Mouse (Mus musculus): ENCODE data around the gene Grik5. TPM values are rescaled to one million over a fixed set of nuclear protein-coding genes. Genes with fewer than 3 reads are reported as not detected.

The Grik5 gene
- polyA plus RNA-seq, 2 experiments, result 11.8 to 84.9 TPM

GRCm38 (mm10) chr7:25079496-25080026 lies 7.4 kb upstream of the Grik5 start:
- H3K4me3 ChIP-seq (replicated peaks; ENCODE audit: low read length), result no peak overlapping the region
- H3K27me3 ChIP-seq (ENCODE audit: control insufficient read depth, insufficient read depth, low read length), result no peaks in the 10 kb centered on the region
- ATAC-seq (ENCODE audit: low FRiP score, low read depth), result no peak
- DNase-seq (ENCODE audit: low spot score), result no peak
- 85% methylated on average over 12 of the region's 12 CpGs for WGBS
- H3K9me3 ChIP-seq (ENCODE audit: control insufficient read depth, low read length), result no peaks in the 10 kb centered on the region
- H3K27ac ChIP-seq (replicated peaks; ENCODE audit: low read depth, low read length), result no peak overlapping the region
- peaks cover 11% of the 10 kb centered on the region for H3K4me1 ChIP-seq (ENCODE audit: control insufficient read depth, insufficient read depth, low read length)
- no peak for TF ChIP-seq POLR2A (IDR thresholded peaks at IDR 0.05; ENCODE audit: borderline replicate concordance, extremely low read depth, insufficient read depth, insufficient read length)
- no peak overlapping the region for H3K9ac ChIP-seq (ENCODE audit: low read depth, low read length, severe bottlenecking)
- no peak overlapping the region for H3K4me2 ChIP-seq (replicated peaks; ENCODE audit: low read depth, low read length, severe bottlenecking)
- peaks cover 54% of the 10 kb centered on the region for H3K36me3 ChIP-seq (ENCODE audit: control insufficient read depth, insufficient read depth, low read length)

GRCm38 (mm10) chr7:25077414-25077755 lies 5.2 kb upstream of the Grik5 start:
- H3K36me3 ChIP-seq (ENCODE audit: control insufficient read depth, insufficient read depth, low read length), result peaks cover 32% of the 10 kb centered on the region
- H3K4me3 ChIP-seq (replicated peaks; ENCODE audit: low read length), result peak overlapping the region; percentile 70
- H3K4me2 ChIP-seq (replicated peaks; ENCODE audit: low read depth, low read length, severe bottlenecking), result peak overlapping the region; percentile 75
- peaks cover 20% of the 10 kb centered on the region for H3K4me1 ChIP-seq (ENCODE audit: control insufficient read depth, insufficient read depth, low read length)
- ATAC-seq (ENCODE audit: low FRiP score, low read depth) (peak; percentile 48), DNase-seq (ENCODE audit: low spot score) (no peak)
- no peaks in the 10 kb centered on the region for H3K27me3 ChIP-seq (ENCODE audit: control insufficient read depth, insufficient read depth, low read length)
- 3% methylated on average over 27 of the region's 33 CpGs for WGBS
- H3K27ac ChIP-seq (replicated peaks; ENCODE audit: low read depth, low read length), result peak overlapping the region; percentile 84
- no peak for TF ChIP-seq POLR2A (IDR thresholded peaks at IDR 0.05; ENCODE audit: borderline replicate concordance, extremely low read depth, insufficient read depth, insufficient read length)
- H3K9me3 ChIP-seq (ENCODE audit: control insufficient read depth, low read length), result no peaks in the 10 kb centered on the region
- H3K9ac ChIP-seq (ENCODE audit: low read depth, low read length, severe bottlenecking), result peak overlapping the region; percentile 83

GRCm38 (mm10) chr7:25076663-25077413 lies 4.7 kb upstream of the Grik5 start:
- peak; percentile 100 for DNase-seq (ENCODE audit: low spot score)
- WGBS, result under 1% methylated on average over 46 of the region's 56 CpGs
- Histone ChIP-seq H3K4me2 (replicated peaks; ENCODE audit: low read depth, low read length, severe bottlenecking) (peak overlapping the region; percentile 75), H3K4me3 (replicated peaks; ENCODE audit: low read length) (peak overlapping the region; percentile 70), H3K9ac (ENCODE audit: low read depth, low read length, severe bottlenecking) (peak overlapping the region; percentile 83), H3K4me1 (ENCODE audit: control insufficient read depth, insufficient read depth, low read length) (peaks cover 20% of the 10 kb centered on the region), H3K36me3 (ENCODE audit: control insufficient read depth, insufficient read depth, low read length) (peaks cover 27% of the 10 kb centered on the region), H3K27me3 (ENCODE audit: control insufficient read depth, insufficient read depth, low read length) (no peaks in the 10 kb centered on the region), H3K27ac (replicated peaks; ENCODE audit: low read depth, low read length) (peak overlapping the region; percentile 85), H3K9me3 (ENCODE audit: control insufficient read depth, low read length) (no peaks in the 10 kb centered on the region)
- ATAC-seq (ENCODE audit: low FRiP score, low read depth), result peak; percentile 96
- TF ChIP-seq POLR2A (IDR thresholded peaks at IDR 0.05; ENCODE audit: borderline replicate concordance, extremely low read depth, insufficient read depth, insufficient read length), result peak; percentile 87; the same call in 1 of the 2 replicates

- peak overlapping the region; percentile 55 for H3K9ac ChIP-seq (ENCODE audit: low read depth, low read length, severe bottlenecking)
- WGBS, result 18% methylated on average over 7 of the region's 7 CpGs
- peak overlapping the region; percentile 70 for H3K4me3 ChIP-seq (replicated peaks; ENCODE audit: low read length)
- H3K9me3 ChIP-seq (ENCODE audit: control insufficient read depth, low read length), result no peaks in the 10 kb centered on the region
- DNase-seq (ENCODE audit: low spot score) (no peak), ATAC-seq (ENCODE audit: low FRiP score, low read depth) (no peak)
- peaks cover 21% of the 10 kb centered on the region for H3K36me3 ChIP-seq (ENCODE audit: control insufficient read depth, insufficient read depth, low read length)
- H3K4me2 ChIP-seq (replicated peaks; ENCODE audit: low read depth, low read length, severe bottlenecking), result peak overlapping the region; percentile 51
- no peaks in the 10 kb centered on the region for H3K27me3 ChIP-seq (ENCODE audit: control insufficient read depth, insufficient read depth, low read length)
- peak overlapping the region; percentile 85 for H3K27ac ChIP-seq (replicated peaks; ENCODE audit: low read depth, low read length)
- no peak for TF ChIP-seq POLR2A (IDR thresholded peaks at IDR 0.05; ENCODE audit: borderline replicate concordance, extremely low read depth, insufficient read depth, insufficient read length)
- peaks cover 24% of the 10 kb centered on the region for H3K4me1 ChIP-seq (ENCODE audit: control insufficient read depth, insufficient read depth, low read length)
Measured at GRCm38 (mm10) chr7:25076296-25076662, 4.1 kb upstream of the Grik5 start.

GRCm38 (mm10) chr7:25073924-25074323 lies 1.8 kb upstream of the Grik5 start:
- H3K27me3 ChIP-seq (ENCODE audit: control insufficient read depth, insufficient read depth, low read length), result no peaks in the 10 kb centered on the region
- DNase-seq (ENCODE audit: low spot score) (no peak), ATAC-seq (ENCODE audit: low FRiP score, low read depth) (no peak)
- H3K9ac ChIP-seq (ENCODE audit: low read depth, low read length, severe bottlenecking), result no peak overlapping the region
- no peak overlapping the region for H3K4me3 ChIP-seq (replicated peaks; ENCODE audit: low read length)
- peaks cover 41% of the 10 kb centered on the region for H3K4me1 ChIP-seq (ENCODE audit: control insufficient read depth, insufficient read depth, low read length)
- 75% methylated on average over 8 of the region's 8 CpGs for WGBS
- TF ChIP-seq POLR2A (IDR thresholded peaks at IDR 0.05; ENCODE audit: borderline replicate concordance, extremely low read depth, insufficient read depth, insufficient read length), result no peak
- no peaks in the 10 kb centered on the region for H3K9me3 ChIP-seq (ENCODE audit: control insufficient read depth, low read length)
- peaks cover 4% of the 10 kb centered on the region; the same call in 1 of the 2 replicates for H3K36me3 ChIP-seq (ENCODE audit: control insufficient read depth, insufficient read depth, low read length)
- H3K27ac ChIP-seq (replicated peaks; ENCODE audit: low read depth, low read length), result no peak overlapping the region
- no peak overlapping the region for H3K4me2 ChIP-seq (replicated peaks; ENCODE audit: low read depth, low read length, severe bottlenecking)
